Mouse (Mus musculus) gastrocnemius, adult 18-20 months (tissue): ENCODE measurements around the gene Klc1. TPM values are rescaled to one million over a fixed set of nuclear protein-coding genes. Genes with fewer than 3 reads are reported as not detected.

Experiments
- DNase-seq: peaks from one replicate; pipeline ENCODE4 v3.0.0; 2021; ENCODE audit warnings: low spot score
- total RNA-seq, 2 experiments: library from RNA; stranded (reverse); gene quantifications; 2 replicates each; pipeline ENCODE4 v1.2.3; 2021

Klc1 gene
- total RNA-seq, 2 experiments from 2014 or later = 59.1 to 60.1 TPM

DNA sequence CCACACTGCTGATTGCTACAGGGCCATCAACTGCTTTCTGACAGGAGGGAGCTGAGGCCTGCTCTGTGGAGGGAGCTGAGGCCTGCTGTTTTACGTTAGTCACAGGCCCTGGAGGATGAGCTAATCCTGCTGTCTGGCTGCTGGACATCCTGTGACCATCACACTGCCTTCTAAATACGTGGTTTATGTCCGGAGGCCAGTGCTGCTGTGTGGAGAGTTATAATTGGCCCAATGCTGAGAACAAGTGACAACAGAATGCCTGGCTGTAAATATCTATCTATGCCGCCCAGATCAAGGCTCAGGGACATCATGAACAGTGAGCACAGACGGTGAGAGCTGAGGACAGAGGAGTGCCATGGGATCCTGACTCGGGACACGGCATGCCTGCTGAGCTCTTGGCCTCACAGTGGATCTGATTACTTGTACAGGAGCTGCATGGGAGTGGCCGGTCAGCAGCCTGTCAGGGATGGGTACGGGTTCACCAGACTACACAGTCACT is 89.7 kb downstream of the Klc1 start:
- peak; percentile 32 for DNase-seq

DNA sequence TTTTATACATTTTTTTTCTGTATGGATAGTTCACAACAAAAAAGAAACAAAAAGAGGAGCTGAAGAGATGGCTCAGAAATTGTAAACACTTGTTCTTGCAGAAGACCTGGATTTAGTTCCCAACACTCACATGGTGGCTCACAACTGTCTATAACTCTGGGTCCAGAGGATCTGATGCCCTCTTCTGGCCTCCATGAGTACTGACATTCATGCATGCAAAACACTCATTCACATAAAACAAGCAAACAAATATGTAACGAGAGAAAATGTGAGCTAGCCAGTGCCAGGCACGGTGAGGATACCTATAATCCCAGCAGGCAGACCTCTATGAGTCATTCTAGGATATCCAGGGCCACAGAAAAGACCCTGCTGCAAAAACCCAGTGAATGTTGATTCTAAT is 92.6 kb downstream of the Klc1 start:
- no peak for DNase-seq

DNA sequence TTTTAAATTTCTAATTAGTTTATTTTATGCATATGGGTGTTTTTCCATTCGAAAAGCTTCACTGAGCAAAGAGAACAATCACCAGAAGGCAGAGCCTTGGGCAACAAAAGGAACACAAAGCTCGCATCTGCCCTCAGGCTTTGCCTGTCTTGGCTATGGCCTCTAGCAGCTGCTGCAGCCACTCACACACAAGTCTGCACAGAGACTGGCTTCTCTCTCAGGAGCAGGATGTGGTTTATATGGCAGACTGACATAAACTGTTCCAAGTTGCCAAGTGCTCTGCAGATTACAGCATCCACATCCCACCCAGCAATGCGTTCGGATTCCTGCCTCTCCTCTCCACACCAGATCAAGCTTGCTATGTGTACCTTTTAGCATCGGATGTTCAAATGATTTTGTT is 93.1 kb downstream of the Klc1 start:
- no peak for DNase-seq

DNA sequence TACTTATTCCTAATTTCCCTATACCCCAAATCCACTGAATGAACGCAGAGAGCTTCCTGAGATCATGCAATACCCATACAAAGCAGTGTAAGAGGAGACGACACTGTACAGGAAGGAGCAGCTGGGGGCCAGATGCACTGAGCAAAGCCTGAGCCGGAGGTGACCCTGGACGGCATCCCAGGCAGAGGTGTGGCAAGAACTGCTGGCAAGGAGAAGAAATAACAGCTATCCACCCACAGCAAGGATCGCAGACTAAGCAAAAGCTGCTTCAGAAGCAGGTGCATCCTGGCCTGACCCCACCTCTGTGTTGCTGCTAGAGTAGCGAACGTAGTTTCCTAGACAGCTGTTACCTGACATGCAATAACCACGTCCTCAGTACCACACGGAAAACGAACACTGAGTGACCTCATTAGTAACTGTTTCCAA is 94.4 kb downstream of the Klc1 start:
- DNase-seq = peak; percentile 69

DNA sequence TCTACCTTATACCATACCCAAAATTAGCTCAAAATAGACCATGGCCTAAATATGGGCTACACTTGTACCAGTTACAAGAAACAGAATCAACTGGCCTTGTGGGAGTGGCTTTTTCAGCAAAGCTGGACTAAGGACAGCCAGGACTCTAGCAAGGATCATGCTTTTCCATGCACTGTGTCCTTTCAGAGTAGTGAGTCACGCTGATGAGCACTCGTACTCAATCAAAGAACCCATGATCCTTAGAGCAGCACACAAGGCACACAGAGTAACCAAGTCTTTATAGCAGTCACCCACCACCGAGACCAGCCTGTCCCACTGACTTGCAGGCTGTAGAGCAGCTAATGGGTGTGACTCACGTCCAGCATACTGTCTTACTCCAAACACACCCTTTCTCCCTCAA is 94.9 kb downstream of the Klc1 start:
- no peak for DNase-seq

DNA sequence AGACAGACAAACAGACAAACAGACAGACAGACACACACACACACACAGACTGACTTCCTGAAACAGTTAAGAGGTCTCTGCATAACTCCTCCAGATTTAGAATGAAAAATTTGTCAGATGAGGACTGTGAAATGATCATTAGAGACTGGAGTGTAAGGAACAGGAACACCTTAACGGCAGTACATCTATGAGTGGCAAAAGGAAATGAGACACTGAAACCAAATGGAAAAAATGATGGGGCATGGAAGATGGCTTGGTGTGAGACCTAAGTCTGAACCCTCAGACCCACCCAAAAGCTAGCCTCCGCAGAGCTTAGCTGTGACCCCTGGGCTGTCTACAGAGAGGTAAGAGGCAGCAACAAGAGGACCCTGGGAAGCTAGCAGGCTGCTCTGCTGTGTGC is 96.8 kb downstream of the Klc1 start:
- DNase-seq = no peak

Other genes with a start within 250 kb of the Klc1 start
- 100 to 1,000 TPM; 160 to 165 TPM for gene Eif5, start 220.8 kb upstream of the Klc1 start, total RNA-seq
- gene Mark3, start 184.3 kb upstream of the Klc1 start, total RNA-seq = 10 to 100 TPM; 52.7 to 55.0 TPM
- 10 to 100 TPM in 1 of 2 experiments, 1 to 10 TPM in 1; 5.9 to 12.2 TPM for gene Ckb, start 86.5 kb upstream of the Klc1 start, total RNA-seq
- gene Trmt61a, start 80.7 kb upstream of the Klc1 start, total RNA-seq = 1 to 10 TPM; 2.4 to 3.9 TPM
- gene Bag5, start 45.6 kb upstream of the Klc1 start, total RNA-seq = 10 to 100 TPM; 16.0 to 16.9 TPM
- 10 to 100 TPM; 40.5 to 43.5 TPM for gene Apopt1, start 45.6 kb upstream of the Klc1 start, total RNA-seq
- gene Xrcc3, start 55.0 kb downstream of the Klc1 start, total RNA-seq = under 1 TPM; 0.31 to 0.32 TPM
- gene Zfyve21, start 55.3 kb downstream of the Klc1 start, total RNA-seq = 10 to 100 TPM; 13.6 to 15.8 TPM
- 1 to 10 TPM; 7.3 to 9.1 TPM for gene Ppp1r13b, start 149.3 kb downstream of the Klc1 start, total RNA-seq
- 100 to 1,000 TPM; 702 to 761 TPM for gene Atp5mpl, start 208.1 kb downstream of the Klc1 start, total RNA-seq
- gene Tdrd9, start 212.7 kb downstream of the Klc1 start, total RNA-seq = under 1 TPM in 1 of 2 experiments, not detected in 1; 0.59 TPM
- not detected for gene Rd3l, start 222.5 kb downstream of the Klc1 start, total RNA-seq